ENCODE assay signal across 8 mouse cellular contexts in genomic region chr13:52223098-52223962, GRCm38 (mm10).
DNase-seq lines count a peak whose midpoint lies in the region; ATAC-seq and TF ChIP-seq lines count a peak whose summit lies in the region.

No protein-coding gene starts in this region.

- H3K9ac ChIP-seq in forebrain, embryonic 16.5 days (replicated peaks; ENCODE audit: low read depth, low read length): no peak overlapping the region
- no peak overlapping the region for H3K9ac ChIP-seq in hindbrain, embryonic 13.5 days
- H3K9ac ChIP-seq in stomach, postnatal 0 days (ENCODE audit: low read length): no peak overlapping the region; the same call in 1 of the 2 replicates

- H3K4me1 ChIP-seq in forebrain, embryonic 16.5 days (replicated peaks; ENCODE audit: control insufficient read depth, insufficient read depth, low read length): peaks cover 8% of the 10 kb centered on the region
- H3K4me1 ChIP-seq in hindbrain, embryonic 13.5 days (replicated peaks): peaks cover 15% of the 10 kb centered on the region
- peaks cover 7% of the 10 kb centered on the region; the same call in 1 of the 2 replicates for H3K4me1 ChIP-seq in stomach, postnatal 0 days (replicated peaks; ENCODE audit: control insufficient read depth, insufficient read depth)

- no peak overlapping the region for H3K4me2 ChIP-seq in forebrain, embryonic 16.5 days (ENCODE audit: low read length)
- no peak overlapping the region for H3K4me2 ChIP-seq in hindbrain, embryonic 13.5 days
- H3K4me2 ChIP-seq in stomach, postnatal 0 days (replicated peaks; ENCODE audit: low read depth): 0 out of 2 replicates have a peak overlapping the region, but pooled peaks have one; percentile 1

- no peak for TF ChIP-seq EP300 in stomach, postnatal 0 days (optimal IDR thresholded peaks at IDR 0.05)

- H3K36me3 ChIP-seq in forebrain, embryonic 16.5 days (ENCODE audit: control insufficient read depth, insufficient read depth): no peaks in the 10 kb centered on the region
- H3K36me3 ChIP-seq in hindbrain, embryonic 13.5 days: no peaks in the 10 kb centered on the region
- H3K36me3 ChIP-seq in stomach, postnatal 0 days (ENCODE audit: control insufficient read depth, insufficient read depth, low read length): no peaks in the 10 kb centered on the region

- WGBS in forebrain, embryonic 16.5 days: 24% methylated on average over 6 of the region's 6 CpGs
- 35% methylated on average over 6 of the region's 6 CpGs for WGBS in hindbrain, embryonic 13.5 days
- 59% methylated on average over 6 of the region's 6 CpGs for WGBS in stomach, postnatal 0 days

- TF ChIP-seq CTCF in stomach, postnatal 0 days (IDR thresholded peaks at IDR 0.05; ENCODE audit: low read depth): peak; percentile 92

- H3K27me3 ChIP-seq in forebrain, embryonic 16.5 days (replicated peaks; ENCODE audit: control insufficient read depth, insufficient read depth, low read length): 0 out of 2 replicates have a peak, but pooled peaks cover 4% of the 10 kb centered on the region
- H3K27me3 ChIP-seq in hindbrain, embryonic 13.5 days: peaks cover 76% of the 10 kb centered on the region
- H3K27me3 ChIP-seq in stomach, postnatal 0 days (ENCODE audit: control insufficient read depth, insufficient read depth, low read length): no peaks in the 10 kb centered on the region

- peaks cover 4% of the 10 kb centered on the region; the same call in 1 of the 2 replicates for H3K9me3 ChIP-seq in forebrain, embryonic 16.5 days (ENCODE audit: control insufficient read depth, low read length)
- H3K9me3 ChIP-seq in hindbrain, embryonic 13.5 days: no peaks in the 10 kb centered on the region
- H3K9me3 ChIP-seq in stomach, postnatal 0 days (ENCODE audit: control insufficient read depth, low read length): no peaks in the 10 kb centered on the region

- no peak overlapping the region for H3K4me3 ChIP-seq in forebrain, embryonic 16.5 days (replicated peaks; ENCODE audit: low read length)
- no peak overlapping the region for H3K4me3 ChIP-seq in hindbrain, embryonic 13.5 days
- H3K4me3 ChIP-seq in stomach, postnatal 0 days (ENCODE audit: low read depth, low read length): no peak overlapping the region

- H3K27ac ChIP-seq in forebrain, embryonic 16.5 days (ENCODE audit: low read length): no peak overlapping the region
- 0 out of 2 replicates have a peak overlapping the region, but pooled peaks have one; percentile 19 for H3K27ac ChIP-seq in hindbrain, embryonic 13.5 days
- H3K27ac ChIP-seq in stomach, postnatal 0 days (replicated peaks): no peak overlapping the region

- peak; percentile 73 for ATAC-seq in forebrain, embryonic 16.5 days
- ATAC-seq in hindbrain, embryonic 13.5 days (ENCODE audit: low FRiP score): peak; percentile 63; the same call in 1 of the 2 replicates
- ATAC-seq in stomach, postnatal 0 days (ENCODE audit: low FRiP score, low TSS enrichment): peak; percentile 53

- DNase-seq in ovary, adult 18-20 months (ENCODE audit: low spot score): peak; percentile 26
- DNase-seq in ovary, postnatal 10 days (ENCODE audit: low spot score): no peak
- peak; percentile 34 for DNase-seq in c-Kit-positive CD71-positive TER-119-positive erythroid progenitor cells, embryonic 14.5 days (ENCODE audit: low spot score)
- peak; percentile 36 to 52 for DNase-seq in layer of hippocampus, postnatal 14 days (ENCODE audit: low spot score in 2 of 2)
- DNase-seq in mesoderm, embryonic 11.5 days (ENCODE audit: low read depth, low spot score): peak; percentile 48
- DNase-seq in stomach, postnatal 0 days (ENCODE audit: low spot score): peak; percentile 27
